Mouse (Mus musculus): Measurements from ENCODE around the gene Ttc9c.
A peak's percentile ranks its signal among the peaks of the same experiment; 100 is the strongest.
"Not testable (repeated sequence)": the region's sequence is repeated elsewhere in the genome, so short reads cannot be mapped to it uniquely, and the experiment has no call there.

Ttc9c gene

DNA sequence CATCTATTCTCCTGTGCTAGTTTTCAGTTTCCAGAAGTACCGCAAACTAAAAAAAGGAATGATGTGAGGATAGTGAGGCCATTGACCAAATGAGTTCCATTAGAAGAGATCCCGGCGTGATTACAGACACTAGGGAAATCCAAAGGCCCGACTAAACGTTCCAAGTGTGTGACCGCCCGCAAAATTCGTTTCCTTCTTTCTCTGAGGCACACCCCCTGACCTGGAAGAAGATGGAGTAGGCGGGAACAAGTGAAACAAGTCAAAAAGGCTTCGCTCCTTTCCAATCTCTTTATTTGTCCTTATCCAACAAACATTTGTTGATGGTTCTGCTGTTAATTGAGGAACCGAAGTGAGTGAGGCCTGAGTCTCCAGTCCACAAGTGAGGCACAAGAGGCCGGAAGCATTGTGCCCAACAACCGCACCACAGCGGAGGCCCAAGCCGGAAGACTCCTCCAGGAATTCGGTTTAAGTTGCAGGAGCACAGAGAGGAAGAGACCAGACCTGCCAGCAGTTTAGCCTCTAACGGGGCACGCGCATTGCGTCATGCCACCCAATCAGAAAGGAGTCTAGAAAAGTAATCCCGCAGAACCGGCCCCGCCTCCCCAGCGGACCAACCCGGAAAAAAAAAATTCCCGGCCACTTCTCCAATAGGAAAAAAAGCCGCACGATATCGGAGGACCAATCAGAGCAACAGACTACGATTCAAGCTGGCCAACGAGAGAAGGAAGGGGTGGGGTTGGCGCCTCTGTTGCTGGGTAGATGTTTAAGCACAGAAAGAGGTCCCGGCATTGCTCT lies at the start of gene Ttc9c:
Ttc9c (minus strand) TSS at position 533 of the 795 bp plus-strand sequence.
- peak; percentile 100 for DNase-seq (ENCODE audit: low spot score)

DNA sequence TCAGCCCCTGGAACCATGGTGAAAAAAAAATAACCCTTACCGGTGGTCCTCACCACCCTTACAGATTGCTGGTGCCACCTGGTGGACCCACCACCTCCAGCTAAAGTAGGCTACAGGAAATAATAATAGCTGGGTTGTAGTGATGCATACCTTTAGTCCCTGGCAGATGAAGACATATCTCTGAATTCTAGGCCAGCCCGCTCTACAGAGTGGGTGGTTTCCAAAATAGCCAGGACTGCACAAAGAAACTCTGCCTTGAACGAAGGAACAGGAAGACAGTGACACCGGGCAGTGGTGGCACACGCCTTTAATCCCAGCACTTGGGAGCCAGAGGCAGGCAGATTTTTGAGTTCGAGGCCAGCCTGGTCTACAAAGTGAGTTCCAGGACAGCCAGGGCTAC lies 45.1 kb upstream of the Ttc9c start:
- no peak for DNase-seq (ENCODE audit: low spot score)

DNA sequence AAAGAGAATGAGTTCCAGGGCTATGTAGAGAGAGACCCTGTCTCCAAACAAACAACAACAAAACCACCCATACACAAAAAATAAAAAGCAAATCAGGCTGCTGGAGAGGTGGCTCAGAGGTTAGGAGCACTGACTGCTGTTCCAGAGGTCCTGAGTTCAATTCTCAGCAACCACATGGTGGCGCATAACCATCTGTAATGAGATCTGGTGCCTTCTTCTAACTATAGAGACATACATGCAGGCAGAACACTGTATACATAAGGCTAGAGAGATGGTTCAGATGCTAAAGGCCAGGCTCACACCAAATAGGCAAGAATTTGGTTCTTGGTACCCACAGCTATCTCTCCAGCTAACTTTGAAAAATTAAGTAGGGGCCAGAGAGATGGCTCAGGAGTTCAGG lies 39.9 kb upstream of the Ttc9c start:
- DNase-seq (ENCODE audit: low spot score): peak; percentile 53

DNA sequence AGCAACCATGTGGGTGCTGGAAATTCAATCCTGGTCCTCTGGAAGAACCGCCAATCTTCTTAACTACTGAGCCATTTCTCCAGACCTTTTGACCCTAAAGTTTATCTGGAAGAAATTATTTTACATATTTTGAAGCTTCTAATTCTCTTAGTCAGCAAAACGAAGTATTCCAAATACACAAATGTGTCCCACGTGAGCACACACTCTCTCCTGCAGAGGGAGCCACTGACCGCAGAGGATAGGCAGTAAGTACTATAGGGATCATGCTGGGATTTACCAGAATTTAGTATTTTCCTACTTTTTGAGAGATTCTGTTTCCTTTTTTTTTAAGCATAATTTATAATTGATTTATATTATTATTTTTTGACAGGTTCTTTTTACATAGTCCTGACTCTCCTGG lies 38.6 kb upstream of the Ttc9c start:
- peak; percentile 61 for DNase-seq (ENCODE audit: low spot score)

DNA sequence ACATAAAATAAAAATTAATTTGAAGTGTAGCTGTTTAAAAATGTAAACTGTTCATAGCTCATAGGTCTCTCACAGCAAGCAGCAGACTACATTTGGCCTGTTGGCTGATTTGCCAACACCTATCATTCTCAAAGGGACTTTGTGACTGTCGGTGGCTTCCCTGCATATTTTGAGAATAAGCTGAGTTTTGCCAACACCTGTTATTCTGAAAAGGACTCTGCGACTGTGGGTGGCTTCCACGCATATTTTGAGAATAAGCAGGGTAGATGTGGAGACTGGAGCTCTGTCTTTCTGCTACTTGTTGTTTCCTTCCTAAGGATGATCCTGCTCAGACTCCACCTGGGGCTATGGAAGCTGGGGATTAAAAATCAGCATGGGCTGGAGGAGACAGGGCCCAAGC lies 34.0 kb upstream of the Ttc9c start:
- DNase-seq (ENCODE audit: low spot score): no peak

DNA sequence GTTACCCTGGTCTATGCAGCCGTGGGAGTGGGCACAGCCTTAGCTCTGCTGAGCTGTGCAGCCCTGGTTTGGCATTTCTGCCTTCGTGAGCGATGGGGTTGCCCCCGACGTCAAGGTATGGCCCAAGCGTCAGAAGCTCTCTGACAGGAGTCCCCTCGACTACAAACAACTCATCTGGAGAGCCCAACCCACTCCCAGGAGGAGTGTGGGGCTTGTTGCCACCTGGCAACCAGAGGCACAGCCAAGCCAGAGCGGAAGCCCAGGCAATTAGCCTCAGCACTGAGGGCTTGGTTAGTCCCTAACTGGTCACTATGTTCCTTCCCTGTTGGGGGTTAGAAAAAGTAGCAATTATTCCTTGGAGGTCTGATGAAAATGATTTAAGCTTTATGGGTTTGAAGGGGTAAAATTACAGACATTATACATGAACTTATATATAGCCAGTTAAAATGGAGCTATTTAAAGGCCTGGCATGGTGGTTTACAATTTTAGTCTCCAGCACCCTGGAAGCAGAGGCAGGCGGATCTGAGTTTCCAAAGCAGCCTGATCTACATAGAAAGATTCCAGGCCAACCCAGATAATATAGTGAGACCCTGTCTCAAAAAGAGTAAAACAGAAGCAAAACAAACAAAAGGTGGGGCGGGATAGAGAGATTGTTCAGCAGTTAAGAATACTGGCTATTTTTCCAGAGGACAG lies 33.2 kb upstream of the Ttc9c start:
- DNase-seq (ENCODE audit: low spot score): no peak

DNA sequence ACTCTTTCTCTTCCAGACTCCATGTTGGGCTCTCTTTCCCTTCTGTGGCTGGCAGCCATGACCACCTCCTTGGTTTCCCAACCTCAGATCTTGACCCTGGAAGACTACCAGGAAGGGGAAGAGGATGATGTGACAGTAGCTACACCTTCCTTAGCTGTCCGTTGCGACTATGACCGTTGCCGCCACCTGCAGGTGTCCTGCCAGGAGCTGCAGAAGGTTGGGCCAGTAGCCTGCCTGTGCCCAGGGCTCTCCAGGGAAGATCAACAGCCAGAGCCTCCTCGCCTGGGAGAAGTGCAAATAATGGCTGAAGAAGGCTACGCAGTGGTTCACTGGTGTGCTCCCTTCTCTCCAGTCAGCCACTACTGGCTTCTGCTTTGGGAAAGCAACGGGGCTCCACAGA lies 32.5 kb upstream of the Ttc9c start:
- no peak for DNase-seq (ENCODE audit: low spot score)

DNA sequence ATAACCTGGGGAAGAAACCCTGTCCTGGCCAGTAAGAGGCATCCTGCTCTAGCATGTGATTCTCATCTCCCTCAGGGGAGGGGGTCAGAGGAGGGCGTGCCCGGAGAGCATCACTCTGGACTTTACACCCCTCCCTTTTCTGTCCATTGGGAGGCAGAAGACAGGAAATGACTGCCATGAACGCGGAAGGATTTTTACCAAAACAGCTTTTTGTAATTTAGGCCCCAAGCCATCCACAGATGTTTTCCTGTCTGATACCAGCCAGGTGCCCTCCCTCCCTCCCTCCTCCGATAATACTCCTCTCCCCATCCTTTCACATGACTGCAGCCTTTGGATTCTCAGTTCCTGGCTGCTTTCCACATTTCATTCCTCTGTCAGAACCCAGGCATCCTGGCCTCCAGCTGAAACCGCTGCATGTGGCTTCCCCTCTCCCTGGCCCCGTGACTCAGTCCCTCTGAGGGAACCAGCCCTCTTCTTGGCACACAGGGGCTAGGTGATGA lies 31.3 kb upstream of the Ttc9c start, which contains the start of gene Lrrn4cl:
Lrrn4cl (plus strand) TSS at position 367 of the 500 bp plus-strand sequence.
- peak; percentile 64 for DNase-seq (ENCODE audit: low spot score)

DNA sequence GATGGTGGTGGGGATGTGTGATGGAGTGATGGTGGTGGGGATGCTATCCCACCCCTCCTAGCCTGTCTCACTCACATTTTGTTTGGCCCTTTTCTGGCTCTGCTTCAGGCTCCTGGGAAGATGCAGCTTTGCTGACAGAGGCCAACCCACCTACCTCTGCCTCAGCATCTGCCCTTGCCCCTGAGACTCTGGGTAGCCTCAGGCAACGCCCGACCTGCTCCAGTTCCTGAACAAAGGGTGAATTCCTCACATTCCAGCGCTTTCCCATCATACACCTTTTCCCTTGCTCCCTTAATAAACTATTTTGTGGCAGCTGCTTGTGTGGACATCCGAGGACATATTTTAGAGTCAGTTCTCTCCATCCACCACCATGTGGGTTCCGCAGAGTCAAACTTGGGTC lies 29.2 kb upstream of the Ttc9c start:
- no peak for DNase-seq (ENCODE audit: low spot score)

DNA sequence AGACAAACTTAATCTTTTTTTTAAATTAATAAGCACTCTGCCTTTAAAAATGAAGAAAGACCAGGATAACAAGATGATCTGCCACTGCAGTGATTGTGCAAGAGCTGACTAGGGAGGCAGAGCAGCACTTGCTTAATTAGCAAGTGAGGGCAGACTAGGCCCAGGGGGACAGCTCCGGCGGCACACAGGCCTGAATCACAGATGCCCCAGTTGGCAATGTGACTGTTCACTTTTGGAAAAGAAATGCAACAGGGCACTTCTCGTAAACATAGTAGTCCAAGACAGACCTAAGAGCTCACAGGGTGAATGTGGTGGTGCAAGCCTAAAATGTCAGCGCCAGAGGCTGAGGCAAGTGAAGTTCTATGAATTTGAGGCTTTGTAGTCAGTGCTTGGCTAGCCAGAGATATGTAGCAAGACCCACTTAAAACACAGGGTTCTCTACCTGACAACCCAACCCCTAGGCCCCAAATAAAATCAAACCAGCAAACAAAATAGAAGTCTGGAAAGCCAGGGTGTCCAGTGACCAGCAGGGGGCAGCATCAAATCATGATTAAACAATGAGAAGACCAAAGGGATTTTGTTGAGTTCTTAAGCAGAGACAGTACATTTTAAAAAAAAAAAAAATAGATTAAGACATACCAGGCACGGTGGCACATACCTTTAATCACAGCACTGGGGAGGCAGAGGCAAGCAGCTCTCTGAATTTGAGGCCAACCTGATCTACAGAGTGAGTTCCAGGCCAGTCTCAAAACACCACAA lies 25.4 kb upstream of the Ttc9c start:
- DNase-seq (ENCODE audit: low spot score): peak; percentile 90

DNA sequence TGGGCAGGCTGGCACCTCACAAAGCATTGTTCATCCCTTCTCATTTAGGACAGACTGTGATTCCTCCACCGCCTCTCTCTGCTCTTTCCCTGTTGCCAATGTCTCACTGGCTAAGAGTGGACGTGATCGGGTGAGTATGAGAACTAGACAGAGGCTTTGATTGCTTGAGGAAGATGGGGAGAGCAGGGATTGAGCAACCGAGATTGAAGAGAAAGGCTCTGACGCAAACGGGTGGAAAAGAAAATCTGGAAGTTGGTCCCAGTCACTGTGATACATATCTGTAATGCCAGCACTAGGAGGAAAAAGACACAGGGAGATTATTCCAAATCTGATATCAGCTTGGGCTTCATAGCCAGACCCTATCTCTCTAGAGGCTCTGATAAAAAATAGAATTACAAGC lies 23.8 kb upstream of the Ttc9c start:
- no peak for DNase-seq (ENCODE audit: low spot score)

DNA sequence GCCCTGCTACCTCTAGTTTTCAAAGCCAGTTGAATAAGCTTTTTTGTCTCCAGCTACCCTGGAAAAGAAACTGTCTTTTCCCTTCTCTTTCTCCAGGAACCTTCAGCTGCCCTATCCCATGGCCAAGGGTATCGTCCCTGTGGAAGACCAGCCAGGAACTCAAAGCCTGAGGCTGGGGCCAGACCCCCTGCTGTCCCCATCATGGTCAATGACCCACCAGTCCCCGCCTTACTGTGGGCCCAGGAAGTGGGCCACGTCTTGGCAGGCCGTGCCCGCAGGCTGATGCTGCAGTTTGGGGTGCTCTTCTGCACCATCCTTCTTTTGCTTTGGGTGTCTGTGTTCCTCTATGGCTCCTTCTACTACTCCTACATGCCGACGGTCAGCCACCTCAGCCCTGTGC lies 21.9 kb upstream of the Ttc9c start:
- DNase-seq (ENCODE audit: low spot score): no peak

DNA sequence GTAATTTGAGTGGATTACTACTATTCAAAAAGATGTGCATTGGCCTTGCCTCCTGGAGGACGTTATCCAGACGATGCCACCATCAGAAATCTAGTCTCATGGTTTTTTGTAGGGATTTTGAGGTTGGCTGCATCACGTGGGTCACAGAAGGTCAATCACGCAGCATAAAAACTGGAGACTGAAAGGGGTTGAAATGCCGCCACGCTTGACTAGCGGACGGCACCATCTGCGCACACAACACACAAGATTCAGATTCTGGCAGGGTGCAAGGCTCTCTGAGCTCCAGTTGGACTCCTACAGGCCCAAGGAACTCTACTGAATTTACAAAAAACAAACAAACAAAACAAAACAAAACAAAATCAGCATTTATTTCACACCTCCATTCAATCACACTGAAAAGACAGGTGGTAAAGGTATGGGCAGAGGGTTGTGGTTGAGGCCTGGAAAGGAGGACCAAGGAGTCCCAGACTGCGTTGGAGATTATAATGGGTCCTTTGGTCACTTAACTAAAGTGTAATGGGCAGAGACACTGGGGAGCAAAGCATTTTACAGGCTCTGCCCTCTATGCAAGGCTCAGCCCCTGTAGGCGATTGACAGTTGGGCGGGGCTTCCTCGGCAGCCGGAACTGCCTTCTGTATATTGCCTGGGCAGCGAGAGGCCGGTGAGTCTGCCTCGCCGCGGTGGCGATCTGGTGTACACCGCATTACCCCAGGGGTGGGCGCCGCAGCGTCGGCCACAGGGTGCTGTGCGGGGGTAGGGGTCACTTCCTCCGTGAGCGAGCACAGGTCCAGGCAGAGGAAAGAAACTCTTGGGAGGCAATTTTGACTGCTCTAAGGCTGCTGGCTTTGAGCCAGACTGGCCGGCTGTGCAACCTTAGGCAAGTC lies 21.0 kb upstream of the Ttc9c start:
- peak; percentile 82 for DNase-seq (ENCODE audit: low spot score)

DNA sequence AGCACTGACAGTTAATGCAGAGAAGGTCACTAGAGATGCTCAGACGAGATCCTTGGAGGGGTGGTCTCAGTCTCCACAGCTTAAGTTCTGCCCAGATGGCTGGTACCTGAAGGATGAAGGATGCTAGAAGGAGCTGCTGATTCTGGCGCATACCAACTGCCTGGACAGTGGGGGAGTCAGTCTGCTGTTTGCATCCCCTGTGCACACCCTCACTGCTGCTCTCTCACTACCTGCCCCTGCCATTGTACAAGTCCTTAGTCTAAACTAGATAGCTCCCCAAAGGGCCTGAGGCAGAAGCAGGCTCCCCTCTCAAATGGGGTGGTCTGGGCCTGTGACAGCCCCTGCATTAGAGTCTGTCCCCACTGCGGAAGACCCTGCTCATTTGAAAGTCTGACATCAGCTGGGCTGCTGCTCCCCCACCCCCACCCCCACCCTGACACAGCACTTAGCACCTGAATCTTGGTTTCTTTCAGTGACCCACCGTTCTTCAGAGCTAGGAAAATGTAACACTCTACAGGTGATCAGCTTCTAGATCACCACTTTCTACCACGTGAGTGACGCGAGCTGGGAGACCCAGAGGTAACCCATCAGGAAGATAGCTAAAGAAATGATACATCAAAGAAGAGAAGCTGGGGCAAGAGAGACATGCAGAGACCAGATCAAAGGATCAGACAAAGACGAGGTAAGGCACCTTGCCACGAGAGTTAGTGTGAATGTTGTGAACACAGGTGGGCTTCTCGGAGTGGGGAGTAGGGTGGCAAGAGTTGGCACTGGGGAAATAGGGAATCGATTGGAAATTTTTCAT lies 20.2 kb upstream of the Ttc9c start, which contains the start of gene Gng3:
Gng3 (minus strand) TSS at position 92 of the 805 bp plus-strand sequence.
- peak; percentile 67 for DNase-seq (ENCODE audit: low spot score)

DNA sequence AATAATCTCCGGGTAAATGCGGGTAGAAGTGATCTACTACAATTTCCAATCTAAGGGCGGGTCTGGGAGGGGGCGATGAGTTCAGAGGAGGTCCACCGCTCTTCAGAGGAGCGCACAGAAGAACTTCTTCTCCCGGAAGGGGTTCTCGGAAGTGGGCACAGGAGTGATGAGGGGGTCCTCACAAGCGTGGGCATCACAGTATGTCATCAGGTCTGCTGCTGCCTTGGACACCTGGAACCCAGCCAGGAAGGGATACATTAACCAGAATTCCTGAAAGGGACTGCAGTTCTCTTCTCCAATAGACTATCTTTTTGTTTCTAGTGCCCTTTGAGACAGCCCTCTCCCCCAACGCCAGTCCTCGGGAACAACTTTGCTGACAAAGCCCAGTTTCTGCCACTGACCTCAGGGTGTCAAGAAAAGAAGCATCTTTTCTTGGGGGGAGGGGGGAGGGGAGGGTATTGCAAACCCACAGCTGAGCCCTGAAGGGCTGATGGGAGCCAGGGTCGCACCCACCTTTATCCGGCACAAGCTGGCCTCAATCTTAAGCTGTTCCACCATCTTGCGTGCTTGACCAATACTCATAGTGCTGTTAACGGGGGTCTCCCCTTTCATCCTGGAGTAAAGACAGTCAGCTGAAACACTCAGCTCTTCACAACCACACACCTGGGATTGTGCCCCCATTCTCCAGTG lies 19.1 kb upstream of the Ttc9c start:
- no peak for DNase-seq (ENCODE audit: low spot score)

DNA sequence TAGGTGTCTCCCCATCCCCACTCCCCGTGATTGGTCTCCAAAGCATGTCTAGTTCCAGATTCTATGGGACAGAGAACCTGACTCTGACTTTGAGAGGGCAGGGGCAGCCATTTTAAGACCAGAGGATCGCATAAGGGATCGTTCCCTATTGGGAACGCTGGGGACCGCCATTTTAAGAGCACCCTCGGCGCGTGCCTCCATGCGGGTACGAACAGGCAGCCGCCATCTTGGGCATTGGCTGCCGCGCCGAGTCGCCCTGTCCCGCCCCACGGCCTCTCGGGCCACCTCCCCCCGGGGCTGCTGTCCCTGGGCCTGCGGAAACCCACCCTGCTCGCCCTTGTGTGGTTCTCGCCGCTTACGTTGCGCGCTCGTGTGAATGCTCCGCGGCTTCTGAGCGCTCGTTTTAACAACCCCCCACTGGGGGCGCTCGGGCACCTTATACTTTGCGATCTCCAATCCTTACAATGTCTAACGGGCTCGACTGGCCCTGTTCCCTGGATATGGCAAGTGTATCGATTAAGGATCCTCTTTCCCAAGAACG lies 18.2 kb upstream of the Ttc9c start, which contains the start of gene Bscl2:
Bscl2 (plus strand) TSS at position 217 of the 541 bp plus-strand sequence.
- peak; percentile 89 for DNase-seq (ENCODE audit: low spot score)

DNA sequence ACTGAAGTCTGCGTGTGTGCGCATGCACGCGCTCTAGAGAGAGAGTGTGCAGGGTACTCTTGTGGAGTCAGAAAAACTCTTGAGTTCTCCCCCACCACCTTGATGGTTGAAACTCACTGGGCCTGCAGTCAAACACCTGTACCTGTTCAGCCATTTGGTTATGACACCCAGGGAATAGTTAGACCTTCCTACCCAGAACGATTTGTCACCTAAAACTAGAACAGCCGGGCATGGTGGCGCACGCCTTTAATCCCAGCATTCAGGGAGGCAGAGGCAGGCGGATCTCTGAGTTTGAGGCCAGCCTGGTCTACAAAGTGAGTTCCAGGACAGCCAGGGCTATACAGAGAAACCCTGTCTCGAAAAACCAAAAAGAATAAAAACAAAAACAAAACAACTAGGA lies 17.2 kb upstream of the Ttc9c start:
- not testable (repeated sequence) for DNase-seq (ENCODE audit: low spot score)

DNA sequence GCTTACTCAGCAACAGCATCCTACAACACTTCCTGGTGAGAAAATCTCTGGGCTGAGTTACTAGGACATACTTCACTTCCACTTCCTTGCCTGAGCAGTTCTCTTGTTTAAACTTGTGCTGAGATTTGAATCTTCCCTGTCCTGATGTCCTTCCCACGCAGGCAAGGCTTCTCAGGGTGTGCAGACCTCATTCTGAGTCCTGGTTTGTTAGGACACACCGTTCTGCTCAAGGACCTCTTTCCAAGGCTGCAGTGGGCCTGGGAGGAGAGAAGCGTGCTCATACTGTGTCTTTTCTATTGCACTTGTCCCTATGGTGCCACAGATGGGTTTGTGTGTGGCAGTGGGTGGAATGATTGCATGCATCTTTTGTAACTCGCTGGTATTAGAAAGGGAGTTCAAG lies 13.8 kb upstream of the Ttc9c start:
- no peak for DNase-seq (ENCODE audit: low spot score)

DNA sequence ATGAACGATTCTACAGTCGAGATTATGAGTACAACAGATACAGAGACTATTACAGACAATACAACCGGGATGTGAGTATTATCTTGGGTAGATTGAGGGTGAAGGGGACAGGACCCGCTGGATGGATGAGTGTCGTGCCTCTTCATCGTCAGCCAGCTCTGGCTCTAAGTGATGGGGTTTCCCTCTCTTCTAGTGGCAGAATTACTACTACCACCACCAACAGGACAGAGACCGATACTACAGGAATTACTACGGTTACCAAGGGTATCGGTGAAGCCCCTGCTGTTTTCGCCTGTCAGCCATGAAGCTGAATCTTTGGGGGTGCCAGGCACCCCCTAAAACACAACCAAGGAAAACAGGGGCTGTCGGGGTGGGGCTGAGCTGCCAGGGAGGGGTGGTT lies 12.1 kb upstream of the Ttc9c start:
- peak; percentile 4 for DNase-seq (ENCODE audit: low spot score)

DNA sequence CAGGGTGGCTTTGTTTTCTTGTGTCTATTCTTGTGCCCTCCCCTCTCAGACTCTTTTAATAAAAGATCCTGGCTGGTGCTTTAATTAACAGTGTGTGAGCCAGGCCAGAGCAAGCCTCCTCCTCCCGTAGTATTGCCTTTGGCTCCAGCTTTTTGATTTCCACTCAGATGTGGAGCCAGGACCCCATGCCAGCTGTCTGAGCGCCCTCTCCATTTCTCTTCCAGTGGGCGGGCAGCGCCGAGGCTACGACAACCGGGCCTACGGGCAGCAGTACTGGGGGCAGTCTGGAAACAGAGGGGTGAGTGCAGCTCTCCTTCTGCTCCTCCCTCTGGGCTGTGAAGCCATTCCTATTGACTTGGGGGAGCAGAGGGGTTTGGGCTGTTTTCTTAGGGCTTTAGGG lies 11.5 kb upstream of the Ttc9c start:
- DNase-seq (ENCODE audit: low spot score): no peak

All from embryo, embryonic 10.5 days (tissue).